Mouse (Mus musculus) mesoderm, embryonic 11.5 days (tissue): ENCODE measurements around the gene Olfr1445.

ENCODE experiments used
- DNase-seq: peaks from one replicate; pipeline ENCODE4 v3.0.0-alpha.2; 2012; ENCODE audit warnings: low read depth, low spot score

Olfr1445 gene

DNA sequence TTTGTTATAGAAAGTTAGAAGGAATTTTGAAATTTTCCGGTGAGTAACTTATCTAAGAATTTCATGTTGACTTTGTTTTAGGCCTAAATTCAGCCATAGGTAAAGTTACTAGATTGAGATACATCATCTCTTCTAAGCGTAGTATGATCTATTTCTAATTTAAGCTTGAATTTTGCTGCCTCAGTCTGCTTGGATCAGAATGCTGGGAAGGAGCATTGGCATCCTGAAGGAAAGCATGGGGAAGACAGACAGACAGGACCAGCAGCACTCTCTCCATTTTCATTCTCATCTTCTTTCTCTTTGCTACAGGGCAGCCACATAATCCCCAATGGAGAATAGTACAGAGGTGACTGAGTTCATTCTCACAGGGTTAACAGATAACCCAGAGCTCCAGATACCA is at the start of gene Olfr1445:
Gene Olfr1445 (plus strand): TSS at position 301 of the 400 bp plus-strand sequence.
- no peak for DNase-seq

GRCm38 (mm10) chr19:12838507-12838906 is 45.1 kb upstream of the Olfr1445 start:
- no peak for DNase-seq

- no peak for DNase-seq
Measured at GRCm38 (mm10) chr19:12846382-12846781, 37.3 kb upstream of the Olfr1445 start, which contains the start of gene Gm5244. Gene Gm5244, plus strand, starts transcription at chr19:12846682.

DNA sequence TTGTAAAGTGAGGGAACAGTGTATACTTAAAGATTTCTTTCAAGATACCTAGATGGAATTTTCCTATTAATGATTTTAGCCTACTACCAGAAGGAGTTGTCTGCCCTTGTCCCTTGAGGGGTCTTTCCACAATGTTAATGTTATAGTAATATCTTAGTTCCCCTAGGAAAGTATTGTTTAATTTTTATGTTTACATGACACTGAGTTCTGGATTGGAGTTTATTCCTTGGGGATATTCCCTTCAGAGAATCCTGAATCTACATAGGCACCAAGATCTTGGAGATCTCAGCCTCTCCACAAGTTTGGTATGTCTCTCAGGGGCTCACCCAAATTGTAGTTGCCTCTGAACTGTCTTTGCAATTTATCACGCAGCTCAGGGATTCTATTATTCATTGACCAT is 26.7 kb upstream of the Olfr1445 start, which contains the start of gene Olfr1444:
Gene Olfr1444 (plus strand): TSS at position 301 of the 400 bp plus-strand sequence.
- no peak for DNase-seq

DNA sequence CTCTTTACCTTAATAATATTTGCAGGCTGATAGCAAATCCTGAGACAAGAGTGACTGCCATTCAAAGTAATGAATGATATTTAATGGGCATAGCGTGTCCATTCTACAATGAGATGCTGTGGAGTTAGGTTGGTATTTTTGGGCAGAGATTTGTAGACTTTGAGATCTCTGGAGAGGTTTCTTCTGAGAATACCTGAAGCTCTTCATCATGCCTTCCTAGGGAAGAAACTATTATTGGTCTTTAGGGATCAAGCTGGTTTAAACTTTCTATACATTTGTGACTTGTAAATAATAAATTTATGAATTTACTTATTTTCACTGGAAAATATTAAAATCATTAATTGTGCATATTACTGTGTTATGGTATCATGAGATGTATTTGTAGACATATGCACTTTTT is 9.8 kb downstream of the Olfr1445 start, which contains the start of gene Olfr1446:
Gene Olfr1446 (minus strand): TSS at position 101 of the 400 bp plus-strand sequence.
- DNase-seq: no peak

DNA sequence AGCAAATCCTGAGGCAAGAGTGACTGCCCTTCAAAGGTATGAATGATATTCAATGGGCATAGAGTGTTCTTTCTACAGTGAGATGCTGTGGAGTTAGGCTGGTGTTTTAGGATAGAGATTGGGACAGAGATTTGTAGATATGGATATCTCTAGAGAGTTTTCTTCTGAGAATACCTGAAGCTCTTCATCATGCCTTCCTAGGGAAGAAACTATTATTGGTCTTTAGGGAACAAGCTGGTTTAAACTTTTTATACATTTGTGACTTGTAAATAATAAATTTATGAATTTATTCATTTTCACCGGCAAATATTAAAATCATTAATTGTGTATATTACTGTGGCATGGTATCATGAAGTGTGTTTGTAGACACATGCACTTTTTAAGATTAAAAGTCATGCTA is 20.0 kb downstream of the Olfr1445 start, which contains the start of gene Olfr1447:
Gene Olfr1447 (minus strand): TSS at position 101 of the 400 bp plus-strand sequence.
- DNase-seq: no peak

- DNase-seq: no peak
Measured at GRCm38 (mm10) chr19:12924319-12924718, 40.7 kb downstream of the Olfr1445 start, which contains the start of gene Olfr1448. Gene Olfr1448, minus strand, starts transcription at chr19:12924419.

- no peak for DNase-seq
Measured at GRCm38 (mm10) chr19:12930540-12930939, 46.9 kb downstream of the Olfr1445 start, which contains the start of gene Olfr1449. Gene Olfr1449, plus strand, starts transcription at chr19:12930840.
